In the genomic region with DNA sequence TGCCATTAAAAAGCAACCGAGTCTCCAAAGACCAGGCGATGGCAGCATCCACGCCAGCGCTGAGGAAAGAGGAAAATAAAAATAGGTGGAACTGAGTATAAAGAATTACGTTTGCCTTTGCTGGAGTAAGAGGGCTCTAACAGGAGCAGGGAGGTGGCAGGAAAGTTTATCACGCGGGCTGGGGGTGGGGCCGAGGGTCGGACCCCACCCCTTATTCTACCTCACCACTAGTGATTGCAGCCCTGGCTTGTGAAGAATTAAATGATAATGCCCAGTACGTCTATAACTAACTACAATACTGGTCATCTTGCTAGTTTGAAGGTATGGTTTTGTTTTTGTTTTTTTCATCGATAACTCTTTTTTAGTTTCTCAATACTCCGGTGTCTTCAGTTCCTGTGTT, we compare ENCODE assay signal across 8 mouse cellular contexts. TPM values are rescaled to one million over a fixed set of nuclear protein-coding genes. Genes with fewer than 3 reads are reported as not detected.
DNase-seq lines count a peak whose midpoint lies in the region; ATAC-seq and TF ChIP-seq lines count a peak whose summit lies in the region.

No protein-coding gene starts in this region.

- peak overlapping the region; percentile 80 for H3K4me2 ChIP-seq in embryonic facial prominence, embryonic 14.5 days (ENCODE audit: low read depth, low read length)
- peak overlapping the region; percentile 54 for H3K4me2 ChIP-seq in limb, embryonic 11.5 days (ENCODE audit: low read depth, severe bottlenecking)
- H3K4me2 ChIP-seq in neural tube, embryonic 12.5 days (replicated peaks) = peak overlapping the region; percentile 78

- ATAC-seq in embryonic facial prominence, embryonic 14.5 days (ENCODE audit: low read depth) = no peak
- no peak for ATAC-seq in limb, embryonic 11.5 days (ENCODE audit: insufficient number of reproducible peaks, low FRiP score, low TSS enrichment, low read depth)
- ATAC-seq in neural tube, embryonic 12.5 days (ENCODE audit: low FRiP score, low read depth) = peak; percentile 4; the same call in 1 of the 2 replicates

- intact Hi-C loops in left cerebral cortex, postnatal 25 days (cut with DNase I) = loop anchor here (1.0 kb wide), 1 partner anchor 59 kb away; no protein-coding TSS in a partner anchor

- H3K27me3 ChIP-seq in embryonic facial prominence, embryonic 14.5 days (replicated peaks; ENCODE audit: control insufficient read depth, insufficient read depth, low read length) = no peaks in the 10 kb centered on the region; the same call in 1 of the 2 replicates
- H3K27me3 ChIP-seq in limb, embryonic 11.5 days (ENCODE audit: control insufficient read depth, insufficient read depth, low read length) = peaks cover 6% of the 10 kb centered on the region
- H3K27me3 ChIP-seq in neural tube, embryonic 12.5 days (replicated peaks) = no peaks in the 10 kb centered on the region

- 12% methylated on average over 12 of the region's 12 CpGs for WGBS in embryonic facial prominence, embryonic 14.5 days
- WGBS in limb, embryonic 11.5 days = 7% methylated on average over 12 of the region's 12 CpGs
- WGBS in neural tube, embryonic 12.5 days = 15% methylated on average over 12 of the region's 12 CpGs

- no peaks in the 10 kb centered on the region for H3K9me3 ChIP-seq in embryonic facial prominence, embryonic 14.5 days (ENCODE audit: control insufficient read depth, low read length)
- no peaks in the 10 kb centered on the region for H3K9me3 ChIP-seq in limb, embryonic 11.5 days (ENCODE audit: control insufficient read depth, low read length)
- no peaks in the 10 kb centered on the region for H3K9me3 ChIP-seq in neural tube, embryonic 12.5 days

- no peaks in the 10 kb centered on the region for H3K36me3 ChIP-seq in embryonic facial prominence, embryonic 14.5 days (ENCODE audit: control insufficient read depth, insufficient read depth, low read length)
- H3K36me3 ChIP-seq in limb, embryonic 11.5 days (ENCODE audit: control insufficient read depth, insufficient read depth, low read length) = no peaks in the 10 kb centered on the region
- H3K36me3 ChIP-seq in neural tube, embryonic 12.5 days = no peaks in the 10 kb centered on the region; the same call in 1 of the 2 replicates

- peak overlapping the region; percentile 87; the same call in 1 of the 2 replicates for H3K27ac ChIP-seq in layer of hippocampus, adult 2 months
- no peak overlapping the region; the same call in 1 of the 2 replicates for H3K27ac ChIP-seq in embryonic facial prominence, embryonic 14.5 days (replicated peaks; ENCODE audit: low read depth, low read length)
- no peak overlapping the region for H3K27ac ChIP-seq in limb, embryonic 11.5 days (replicated peaks; ENCODE audit: low read depth, low read length)
- no peak overlapping the region for H3K27ac ChIP-seq in neural tube, embryonic 12.5 days

- H3K4me3 ChIP-seq in layer of hippocampus, adult 2 months = peak overlapping the region; percentile 79
- peak overlapping the region; percentile 56 for H3K4me3 ChIP-seq in embryonic facial prominence, embryonic 14.5 days (ENCODE audit: low read depth, low read length)
- H3K4me3 ChIP-seq in limb, embryonic 11.5 days (ENCODE audit: low read depth, low read length) = peak overlapping the region; percentile 49
- peak overlapping the region; percentile 59 for H3K4me3 ChIP-seq in neural tube, embryonic 12.5 days

- no peak for TF ChIP-seq CTCF in layer of hippocampus, adult 2 months (conservative IDR thresholded peaks at IDR 0.05)

- no peak for DNase-seq in layer of hippocampus, adult 2 months (ENCODE audit: low spot score in 2 of 2)
- DNase-seq in layer of hippocampus, postnatal 36 days = no peak
- DNase-seq in embryonic facial prominence, embryonic 14.5 days (ENCODE audit: low spot score) = no peak
- peak; percentile 23 for DNase-seq in limb, embryonic 11.5 days (ENCODE audit: low spot score)
- no peak for DNase-seq in left cerebral cortex, postnatal 25 days (ENCODE audit: low spot score in 2 of 2)
- DNase-seq in retina, postnatal 1 day = no peak
- DNase-seq in frontal cortex, postnatal 36 days (ENCODE audit: low spot score in 2 of 2) = no peak

- H3K9ac ChIP-seq in embryonic facial prominence, embryonic 14.5 days (ENCODE audit: low read depth, low read length) = peak overlapping the region; percentile 69
- H3K9ac ChIP-seq in limb, embryonic 11.5 days (ENCODE audit: low read length) = no peak overlapping the region; the same call in 1 of the 2 replicates
- H3K9ac ChIP-seq in neural tube, embryonic 12.5 days = peak overlapping the region; percentile 60

- H3K4me1 ChIP-seq in embryonic facial prominence, embryonic 14.5 days (ENCODE audit: control insufficient read depth, insufficient read depth, low read length) = peaks cover 9% of the 10 kb centered on the region; the same call in 1 of the 2 replicates
- peaks cover 12% of the 10 kb centered on the region for H3K4me1 ChIP-seq in limb, embryonic 11.5 days (ENCODE audit: control insufficient read depth, insufficient read depth, low read length)
- peaks cover 20% of the 10 kb centered on the region for H3K4me1 ChIP-seq in neural tube, embryonic 12.5 days

RNA-seq across cellular contexts. Expression of gene Ptpn21, which starts 3.4 kb away (rescaled TPM):
- 1 to 10 TPM; 6.9 to 9.0 TPM for total RNA-seq in layer of hippocampus, adult 2 months (2021)
- total RNA-seq in layer of hippocampus, postnatal 36 days (2021) = 1 to 10 TPM; 5.2 to 9.6 TPM
- 11.4 and 11.7 TPM in 2 replicates for polyA plus RNA-seq in embryonic facial prominence, embryonic 14.5 days (2014; fragmentation: Nextera tagmentation; extraction: Ambion mirVana)
- polyA plus RNA-seq in limb, embryonic 11.5 days (2014; fragmentation: Nextera tagmentation; extraction: Ambion mirVana) = 6.2 and 6.5 TPM in 2 replicates
- polyA plus RNA-seq in neural tube, embryonic 12.5 days (2016; fragmentation: Nextera tagmentation; extraction: Ambion mirVana) = 7.3 TPM in 2 replicates
- total RNA-seq in left cerebral cortex, postnatal 25 days (2021) = 1 to 10 TPM; 8.3 to 9.6 TPM

RNA-seq across cellular contexts. Expression of gene Zc3h14, which starts 13.0 kb away (rescaled TPM):
- 100 to 1,000 TPM; 100 to 101 TPM for total RNA-seq in layer of hippocampus, adult 2 months (2021)
- total RNA-seq in layer of hippocampus, postnatal 36 days (2021) = 10 to 100 TPM; 95.1 to 97.3 TPM
- polyA plus RNA-seq in embryonic facial prominence, embryonic 14.5 days (2014; fragmentation: Nextera tagmentation; extraction: Ambion mirVana) = 113 and 128 TPM in 2 replicates
- polyA plus RNA-seq in limb, embryonic 11.5 days (2014; fragmentation: Nextera tagmentation; extraction: Ambion mirVana) = 158 and 170 TPM in 2 replicates
- 139 and 146 TPM in 2 replicates for polyA plus RNA-seq in neural tube, embryonic 12.5 days (2016; fragmentation: Nextera tagmentation; extraction: Ambion mirVana)
- total RNA-seq in left cerebral cortex, postnatal 25 days (2021) = 10 to 100 TPM; 93.1 to 97.3 TPM
